Comparison of ENCODE assay signal across 10 mouse cellular contexts in the genomic region with DNA sequence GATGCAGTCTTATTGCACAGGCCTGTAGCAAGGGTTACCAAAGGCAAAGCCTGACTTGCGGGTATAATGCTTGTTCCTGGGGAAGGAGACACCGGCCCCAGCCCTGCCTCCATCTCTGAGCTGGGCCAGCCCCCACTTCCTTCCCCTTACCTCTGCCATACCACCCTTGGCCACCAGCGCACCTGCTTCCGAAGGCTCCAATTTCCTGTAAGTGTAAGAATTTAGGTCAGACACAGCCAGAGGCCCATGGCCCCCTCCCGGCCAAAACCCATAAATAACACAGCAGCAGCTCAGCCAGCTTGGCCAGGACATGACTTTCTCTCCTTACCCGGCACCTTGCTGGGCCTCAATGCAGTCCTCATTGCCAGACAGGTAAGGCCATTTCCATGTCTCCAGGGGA.
DNase-seq lines count a peak whose midpoint lies in the region; ATAC-seq and TF ChIP-seq lines count a peak whose summit lies in the region.
"Had no signal": no experiment of that assay in that cellular context is flagged by ENCODE, and none has a peak within 500 bp of the region (broad histone marks: within the 10 kb centered on the region; RNA-seq: fewer than 3 reads in every experiment).

No protein-coding gene starts in this region.

- no peaks in the 10 kb centered on the region for H3K27me3 ChIP-seq in kidney, adult 2 months (replicated peaks; ENCODE audit: control insufficient read depth, insufficient read depth, low read length)
- H3K27me3 ChIP-seq in kidney, embryonic 16.5 days (ENCODE audit: insufficient read depth, low read length) = no peaks in the 10 kb centered on the region
- H3K27me3 ChIP-seq: liver, embryonic 12.5 days had no signal

- ATAC-seq in kidney, embryonic 16.5 days (ENCODE audit: low FRiP score, low TSS enrichment) = no peak
- 0 out of 2 replicates have a peak, but pooled peaks have one; percentile 56 for ATAC-seq in megakaryocyte-erythroid progenitor cell, adult 5-6 weeks (replicated peaks; ENCODE audit: low FRiP score, low TSS enrichment, poor library complexity, severe bottlenecking)
- ATAC-seq in monocyte, adult 5-6 weeks (replicated peaks; ENCODE audit: insufficient number of reproducible peaks, low FRiP score, low TSS enrichment, poor library complexity, severe bottlenecking) = no peak
- ATAC-seq: liver, embryonic 12.5 days had no signal

- 31% methylated on average over 6 of the region's 6 CpGs for WGBS in kidney, adult 2 months
- 22% methylated on average over 6 of the region's 6 CpGs for WGBS in kidney, embryonic 16.5 days

- no peaks in the 10 kb centered on the region for H3K4me1 ChIP-seq in kidney, adult 2 months (ENCODE audit: control insufficient read depth, insufficient read depth, low read length)
- peaks cover 24% of the 10 kb centered on the region for H3K4me1 ChIP-seq in kidney, embryonic 16.5 days (ENCODE audit: insufficient read depth, low read length)

- DNase-seq in kidney, adult 2 months = peak; percentile 10
- DNase-seq in c-Kit-positive CD71-negative TER-119-negative erythroid progenitor cells, embryonic 14.5 days (ENCODE audit: low read depth) = peak; percentile 25
- peak; percentile 54 to 58 for DNase-seq in cerebellum, postnatal 10 days
- no peak for DNase-seq in right cerebral cortex, adult 2 months (ENCODE audit: low spot score in 2 of 2)
- DNase-seq in left cerebral cortex, postnatal 36 days (ENCODE audit: low spot score in 2 of 2) = no peak
- DNase-seq: midbrain, embryonic 14.5 days had no signal

- H3K27ac ChIP-seq in kidney, adult 2 months (ENCODE audit: insufficient read depth, low read depth, low read length) = no peak overlapping the region
- H3K27ac ChIP-seq in kidney, embryonic 16.5 days (ENCODE audit: low read length) = no peak overlapping the region
- H3K27ac ChIP-seq: liver, embryonic 12.5 days had no signal

- no peak for TF ChIP-seq POLR2A in kidney, adult 2 months (IDR thresholded peaks at IDR 0.05; ENCODE audit: low read depth, low read length)

- no peaks in the 10 kb centered on the region for H3K36me3 ChIP-seq in kidney, adult 2 months (ENCODE audit: control insufficient read depth, insufficient read depth, low read length)
- no peaks in the 10 kb centered on the region for H3K36me3 ChIP-seq in kidney, embryonic 16.5 days (ENCODE audit: insufficient read depth, low read length)
- H3K36me3 ChIP-seq: liver, embryonic 12.5 days had no signal

- intact Hi-C loops in left cerebral cortex, postnatal 36 days (cut with DNase I) = no loop called here

- H3K9ac ChIP-seq in kidney, embryonic 16.5 days (replicated peaks; ENCODE audit: low read length) = no peak overlapping the region
- H3K9ac ChIP-seq: liver, embryonic 12.5 days had no signal

- no peak for TF ChIP-seq CTCF in kidney, adult 2 months (conservative IDR thresholded peaks at IDR 0.05; ENCODE audit: insufficient read depth, insufficient read length, low read depth, low read length)

- no peak overlapping the region for H3K4me3 ChIP-seq in kidney, adult 2 months (ENCODE audit: insufficient read depth, low read depth, low read length)
- H3K4me3 ChIP-seq in kidney, embryonic 16.5 days (ENCODE audit: low read length) = no peak overlapping the region
- H3K4me3 ChIP-seq: liver, embryonic 12.5 days had no signal

- H3K4me2 ChIP-seq in kidney, embryonic 16.5 days (replicated peaks; ENCODE audit: low read depth, low read length) = no peak overlapping the region
- H3K4me2 ChIP-seq: liver, embryonic 12.5 days had no signal

- no peaks in the 10 kb centered on the region for H3K9me3 ChIP-seq in kidney, embryonic 16.5 days (ENCODE audit: low read length)
- H3K9me3 ChIP-seq: liver, embryonic 12.5 days had no signal

Comparison
In these comparisons a context has a peak if more than half of its experiments do, and no peak if none do; other contexts are left out.
1. DNase-seq: peak in kidney, adult 2 months (single experiment), c-Kit-positive CD71-negative TER-119-negative erythroid progenitor cells, embryonic 14.5 days (single experiment) and cerebellum, postnatal 10 days (2 of 2); none in right cerebral cortex, adult 2 months (0 of 2) and left cerebral cortex, postnatal 36 days (0 of 2).